Mouse (Mus musculus) left cerebral cortex, postnatal 4 days (tissue): ENCODE measurements around the gene Rnf150. TPM values are rescaled to one million over a fixed set of nuclear protein-coding genes. Genes with fewer than 3 reads are reported as not detected.

Experiments
- DNase-seq: peaks from one replicate; pipeline ENCODE4 v3.0.0-alpha.2; 2022
- intact Hi-C: fragments of 180-260 bp; cut with DNase I; formaldehyde crosslinking; loops from one replicate; pipeline ENCODE4 v1.15.1; 2025
- total RNA-seq, 2 experiments: library from RNA; stranded (reverse); gene quantifications; 2 replicates each; pipeline ENCODE4 v1.2.3; 2021

The Rnf150 gene
- total RNA-seq, 2 experiments from 2014 or later = 20.1 to 21.4 TPM

DNA sequence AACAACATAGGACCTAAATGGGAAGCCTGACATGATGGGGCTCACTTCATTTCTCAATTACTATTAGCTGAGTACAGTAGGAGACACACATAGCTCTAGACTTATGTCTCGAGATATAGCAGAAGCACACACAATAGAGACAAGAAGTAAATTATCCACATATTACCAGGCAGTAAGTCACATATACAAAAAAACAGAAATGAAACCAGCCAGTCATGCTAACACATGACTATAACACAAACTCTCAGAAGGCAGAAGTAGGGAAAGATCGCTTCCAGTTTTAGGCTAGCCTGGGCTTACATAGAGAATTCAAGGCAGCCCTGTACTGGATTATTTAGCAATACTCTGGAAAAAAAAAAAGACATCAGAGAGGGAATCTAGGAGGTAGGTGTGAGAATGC is 240.8 kb downstream of the Rnf150 start:
- no peak for DNase-seq
- intact Hi-C loops = no loop called here

DNA sequence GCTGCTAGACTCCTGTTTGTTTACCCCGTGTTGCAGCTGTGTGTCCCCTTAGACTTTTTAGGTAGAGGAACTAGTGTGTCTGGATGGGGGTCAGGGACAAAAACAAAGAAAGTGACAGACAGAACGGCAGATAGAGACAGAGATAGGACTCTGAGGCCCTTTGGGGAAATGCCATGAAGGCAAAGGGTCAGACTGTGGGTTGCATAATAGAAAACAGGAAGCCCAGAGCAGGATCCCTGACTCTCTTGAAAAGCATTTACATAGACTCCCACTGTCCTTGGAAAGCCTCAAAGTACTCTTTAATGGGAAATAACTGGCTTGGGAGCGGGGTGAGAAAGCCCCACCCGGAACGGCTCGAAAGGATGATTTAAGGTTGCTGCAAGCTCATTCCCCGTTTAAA is 246.6 kb downstream of the Rnf150 start:
- no peak for DNase-seq
- intact Hi-C loops = no loop called here

DNA sequence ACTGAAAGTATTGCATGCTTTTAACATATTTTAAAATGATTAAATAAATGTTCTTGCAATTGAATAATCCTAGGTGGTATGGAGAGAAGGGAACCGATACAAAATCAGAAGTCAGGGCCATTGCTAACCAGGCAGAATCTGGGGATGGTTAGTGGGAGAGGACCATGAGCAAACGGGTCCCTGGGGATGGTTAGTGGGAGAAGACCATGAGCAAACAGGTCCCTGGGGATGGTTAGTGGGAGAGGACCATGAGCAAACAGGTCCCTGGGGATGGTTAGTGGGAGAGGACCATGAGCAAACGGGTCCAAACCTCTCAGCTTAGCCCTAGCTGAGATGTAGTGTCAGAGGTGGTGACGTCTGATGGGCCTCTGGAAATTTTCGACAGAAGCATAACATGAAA is 247.0 kb downstream of the Rnf150 start:
- intact Hi-C loops = no loop called here
- DNase-seq = no peak

DNA sequence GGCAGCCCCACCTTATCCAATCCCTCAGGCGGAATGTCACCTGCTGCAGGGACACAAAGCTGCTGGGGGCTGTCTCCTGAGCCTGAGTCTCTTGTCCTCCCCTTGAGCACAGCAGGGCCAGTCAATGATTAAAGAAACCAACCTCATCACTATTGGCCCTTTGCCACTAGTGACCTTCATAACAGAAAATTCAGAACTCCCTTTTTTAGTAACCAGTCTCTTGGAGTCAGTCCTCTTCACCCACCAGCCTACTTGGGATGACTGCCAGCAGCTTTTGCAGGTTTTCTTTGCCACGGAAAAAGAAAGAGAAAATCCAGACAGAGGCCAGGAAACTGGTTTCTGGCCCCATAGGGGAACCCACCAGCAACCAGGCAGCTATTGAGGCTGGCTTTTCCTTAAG is 271.9 kb downstream of the Rnf150 start:
- intact Hi-C loops = no loop called here
- no peak for DNase-seq

DNA sequence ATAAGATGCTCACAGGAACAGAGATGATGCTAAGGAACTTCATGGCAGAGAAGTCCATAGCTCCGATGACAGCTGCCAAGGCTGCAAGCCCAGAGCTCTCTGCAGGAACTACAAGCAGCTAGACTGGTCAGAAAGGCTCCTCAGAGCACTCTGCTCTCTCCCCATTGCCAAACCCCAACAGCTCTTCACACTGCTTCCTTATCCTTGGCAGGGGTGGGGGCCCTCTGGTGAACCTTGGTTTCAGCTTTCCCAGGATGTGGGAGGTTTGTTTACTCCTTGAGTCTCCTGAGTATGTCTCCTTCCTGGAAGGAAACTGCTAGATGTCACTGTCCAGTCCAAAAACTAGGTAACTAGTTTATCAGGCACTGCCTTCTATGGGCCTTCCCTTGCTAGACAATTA is 276.9 kb downstream of the Rnf150 start:
- DNase-seq = no peak
- intact Hi-C loops = no loop called here

DNA sequence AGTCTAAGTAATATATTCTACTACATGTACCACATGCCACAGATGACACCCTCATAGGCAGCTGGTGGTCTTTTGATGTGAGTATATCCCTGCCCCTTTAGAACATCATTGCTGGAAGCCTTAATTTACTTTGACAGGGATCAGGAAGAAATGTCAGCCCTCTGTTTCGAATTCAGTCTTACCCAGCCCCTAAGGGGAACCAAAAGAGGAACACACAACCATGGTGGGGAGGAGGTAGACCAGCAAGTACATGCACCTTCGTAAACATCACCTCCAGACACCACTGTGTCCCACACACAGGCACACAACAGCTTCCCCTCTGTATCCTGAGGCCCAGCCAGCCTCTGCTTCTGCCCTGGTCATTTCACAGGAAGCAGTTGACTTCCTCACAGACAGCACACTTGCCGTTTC is 277.6 kb downstream of the Rnf150 start:
- no peak for DNase-seq
- intact Hi-C loops = no loop called here

Other genes with a start within 250 kb of the Rnf150 start
- gene Zfp330, start 89.2 kb upstream of the Rnf150 start, total RNA-seq = 10 to 100 TPM; 56.8 to 57.2 TPM